Mouse (Mus musculus) MEL (cell line): ENCODE measurements at regions not wholly inside any gene's neighbourhood (a gene's known extent, or its start where the extent isn't known, plus 50 kb on each side); places are given as distances from the start of the nearest gene placed in this dataset.

Experiments used
- DNase-seq: peaks from one replicate; pipeline ENCODE4 v3.0.0; 2011; ENCODE audit warnings: low read depth, low spot score
- H3K27ac ChIP-seq: 2 replicates; pipeline ENCODE4 v1.5.1; 2012; ENCODE audit warnings: low read depth, mild to moderate bottlenecking, control low read depth, low read length, moderate library complexity; ENCODE audit not compliant: control insufficient read depth
- H3K27me3 ChIP-seq, 2 experiments: fragments of 150-350 bp in 1 of 2; sonication (generic) in 1 of 2; 2 replicates each; pipeline ENCODE4 v1.6.1; 2012; ENCODE audit warnings: low read length in 2 of 2, mild to moderate bottlenecking in 2 of 2, improper control_type of control experiment in 1 of 2, moderate library complexity in 1 of 2; ENCODE audit not compliant: insufficient read depth in 2 of 2, control insufficient read depth in 1 of 2
- H3K36me3 ChIP-seq, 2 experiments: 2 replicates each; pipeline ENCODE4 v1.6.1; 2012 to 2014; ENCODE audit warnings: low read length in 2 of 2, improper control_type of control experiment in 1 of 2, inconsistent platforms in 1 of 2, mild to moderate bottlenecking in 1 of 2; ENCODE audit not compliant: insufficient read depth in 2 of 2, control insufficient read depth in 1 of 2
- H3K4me1 ChIP-seq, 2 experiments: fragments of 150-350 bp in 1 of 2; sonication (generic) in 1 of 2; 2 replicates each; pipeline ENCODE4 v1.6.1; 2012; ENCODE audit warnings: low read length in 2 of 2, improper control_type of control experiment in 1 of 2, mild to moderate bottlenecking in 1 of 2; ENCODE audit not compliant: insufficient read depth in 2 of 2, control insufficient read depth in 1 of 2
- H3K4me3 ChIP-seq, 2 experiments: fragments of 150-350 bp in 1 of 2; sonication (generic) in 1 of 2; 2 replicates each; pipeline ENCODE4 v1.5.1; 2012; ENCODE audit warnings: low read depth in 2 of 2, low read length in 2 of 2, mild to moderate bottlenecking in 2 of 2, moderate library complexity in 2 of 2, control low read depth in 1 of 2, improper control_type of control experiment in 1 of 2; ENCODE audit not compliant: control insufficient read depth in 1 of 2, insufficient read depth in 1 of 2
- H3K79me2 ChIP-seq: 2 replicates; pipeline ENCODE4 v1.6.1; 2012; ENCODE audit warnings: mild to moderate bottlenecking, low read length, moderate library complexity; ENCODE audit not compliant: control insufficient read depth, poor library complexity, insufficient read depth
- H3K9ac ChIP-seq: 2 replicates; pipeline ENCODE4 v1.6.1; 2012; ENCODE audit warnings: low read depth, mild to moderate bottlenecking, control low read depth, low read length, moderate library complexity; ENCODE audit not compliant: control insufficient read depth, poor library complexity, severe bottlenecking
- H3K9me3 ChIP-seq: fragments of 150-350 bp; sonication (generic); replicated peaks from 2 replicates; pipeline ENCODE4 v1.6.1; 2012; ENCODE audit warnings: mild to moderate bottlenecking, low read length, improper control_type of control experiment, moderate library complexity; ENCODE audit not compliant: insufficient read depth
- BHLHE40 ChIP-seq: IDR thresholded peaks from 2 replicates; pipeline ENCODE4 v1.6.1; 2012; ENCODE audit warnings: low read depth, mild to moderate bottlenecking, inconsistent platforms, low read length, improper control_type of control experiment, borderline replicate concordance
- CTCF ChIP-seq, 3 experiments: IDR thresholded peaks in 2 of 3; conservative IDR thresholded peaks in 1 of 3; 2 replicates each; pipeline ENCODE4 v1.5.1; 2011 to 2012; ENCODE audit warnings: low read length in 3 of 3, low read depth in 2 of 3, mild to moderate bottlenecking in 2 of 3, improper control_type of control experiment in 1 of 3, inconsistent platforms in 1 of 3, mixed read lengths in 1 of 3, moderate library complexity in 1 of 3; ENCODE audit not compliant: control insufficient read depth in 1 of 3, insufficient read depth in 1 of 3, poor library complexity in 1 of 3, severe bottlenecking in 1 of 3
- ELF1 ChIP-seq: IDR thresholded peaks from 2 replicates; pipeline ENCODE4 v1.6.1; 2014; ENCODE audit warnings: low read depth, mild to moderate bottlenecking, inconsistent platforms, low read length, improper control_type of control experiment, moderate library complexity
- ETS1 ChIP-seq: IDR thresholded peaks from 2 replicates; pipeline ENCODE4 v1.6.1; 2012; ENCODE audit warnings: low read depth, mild to moderate bottlenecking, inconsistent platforms, low read length, improper control_type of control experiment, moderate library complexity
- GABPA ChIP-seq: IDR thresholded peaks from 2 replicates; pipeline ENCODE4 v1.6.1; 2012; ENCODE audit warnings: low read depth, mild to moderate bottlenecking, inconsistent platforms, low read length, improper control_type of control experiment, moderate library complexity
- GATA1 ChIP-seq: IDR thresholded peaks from 2 replicates; pipeline ENCODE4 v1.6.1; 2011; ENCODE audit warnings: low read depth, low read length, improper control_type of control experiment
- HCFC1 ChIP-seq: IDR thresholded peaks from 2 replicates; pipeline ENCODE4 v1.6.1; 2012; ENCODE audit warnings: low read depth, mild to moderate bottlenecking, inconsistent platforms, low read length, improper control_type of control experiment, moderate library complexity
- JUND ChIP-seq: IDR thresholded peaks from 2 replicates; pipeline ENCODE4 v1.6.1; 2011; ENCODE audit warnings: low read depth, mild to moderate bottlenecking, improper control_type of control experiment, low read length
- MAZ ChIP-seq: IDR thresholded peaks from 2 replicates; pipeline ENCODE4 v1.6.1; 2012; ENCODE audit warnings: low read depth, mild to moderate bottlenecking, inconsistent platforms, low read length, improper control_type of control experiment
- MEF2A ChIP-seq: IDR thresholded peaks from 2 replicates; pipeline ENCODE4 v1.6.1; 2014; ENCODE audit warnings: low read depth, mild to moderate bottlenecking, inconsistent platforms, low read length, improper control_type of control experiment; ENCODE audit not compliant: poor library complexity, insufficient replicate concordance, severe bottlenecking; ENCODE audit errors: extremely low read depth
- MYC ChIP-seq: IDR thresholded peaks from 2 replicates; pipeline ENCODE4 v1.6.1; 2011; ENCODE audit warnings: low read depth, mild to moderate bottlenecking, low read length, improper control_type of control experiment, moderate library complexity
- NELFE ChIP-seq: IDR thresholded peaks from 2 replicates; pipeline ENCODE4 v1.6.1; 2011; ENCODE audit warnings: low read depth, low read length, improper control_type of control experiment
- NRF1 ChIP-seq: IDR thresholded peaks from 2 replicates; pipeline ENCODE4 v1.6.1; 2014; ENCODE audit warnings: low read depth, mild to moderate bottlenecking, inconsistent platforms, low read length, improper control_type of control experiment, moderate library complexity; ENCODE audit not compliant: poor library complexity, insufficient read depth, severe bottlenecking
- POLR2A ChIP-seq, 2 experiments: IDR thresholded peaks; 2 replicates each; pipeline ENCODE4 v1.6.1; 2011 to 2012; ENCODE audit warnings: low read length in 2 of 2, mild to moderate bottlenecking in 2 of 2, control low read depth in 1 of 2, improper control_type of control experiment in 1 of 2, low read depth in 1 of 2, moderate library complexity in 1 of 2; ENCODE audit not compliant: control insufficient read depth in 1 of 2, insufficient read depth in 1 of 2, poor library complexity in 1 of 2
- POLR2AphosphoS2 ChIP-seq: IDR thresholded peaks from 2 replicates; pipeline ENCODE4 v1.6.1; 2011; ENCODE audit warnings: low read length, improper control_type of control experiment
- POLR2AphosphoS5 ChIP-seq: IDR thresholded peaks from 2 replicates; pipeline ENCODE4 v1.6.1; 2012; ENCODE audit warnings: low read depth, borderline replicate concordance, mild to moderate bottlenecking, inconsistent platforms, low read length, moderate library complexity, mixed read lengths
- SIN3A ChIP-seq: IDR thresholded peaks from 2 replicates; pipeline ENCODE4 v1.6.1; 2012; ENCODE audit warnings: low read length, improper control_type of control experiment, inconsistent platforms
- TAL1 ChIP-seq: IDR thresholded peaks from 2 replicates; pipeline ENCODE4 v1.6.1; 2012; ENCODE audit warnings: mild to moderate bottlenecking, inconsistent platforms, low read length, moderate library complexity, mixed read lengths
- TBP ChIP-seq: IDR thresholded peaks from 2 replicates; pipeline ENCODE4 v1.8.0; 2011; ENCODE audit warnings: low read depth, low read length, improper control_type of control experiment
- TCF12 ChIP-seq: IDR thresholded peaks from 2 replicates; pipeline ENCODE4 v1.6.1; 2014; ENCODE audit warnings: low read depth, mild to moderate bottlenecking, inconsistent platforms, low read length, improper control_type of control experiment, moderate library complexity
- UBTF ChIP-seq: IDR thresholded peaks from 2 replicates; pipeline ENCODE4 v1.6.1; 2012; ENCODE audit warnings: low read depth, mild to moderate bottlenecking, inconsistent platforms, low read length, improper control_type of control experiment, moderate library complexity, borderline replicate concordance; ENCODE audit not compliant: insufficient read depth
- ZNF384 ChIP-seq: IDR thresholded peaks from 2 replicates; pipeline ENCODE4 v1.6.1; 2012; ENCODE audit warnings: low read depth, mild to moderate bottlenecking, inconsistent platforms, low read length, improper control_type of control experiment

DNA sequence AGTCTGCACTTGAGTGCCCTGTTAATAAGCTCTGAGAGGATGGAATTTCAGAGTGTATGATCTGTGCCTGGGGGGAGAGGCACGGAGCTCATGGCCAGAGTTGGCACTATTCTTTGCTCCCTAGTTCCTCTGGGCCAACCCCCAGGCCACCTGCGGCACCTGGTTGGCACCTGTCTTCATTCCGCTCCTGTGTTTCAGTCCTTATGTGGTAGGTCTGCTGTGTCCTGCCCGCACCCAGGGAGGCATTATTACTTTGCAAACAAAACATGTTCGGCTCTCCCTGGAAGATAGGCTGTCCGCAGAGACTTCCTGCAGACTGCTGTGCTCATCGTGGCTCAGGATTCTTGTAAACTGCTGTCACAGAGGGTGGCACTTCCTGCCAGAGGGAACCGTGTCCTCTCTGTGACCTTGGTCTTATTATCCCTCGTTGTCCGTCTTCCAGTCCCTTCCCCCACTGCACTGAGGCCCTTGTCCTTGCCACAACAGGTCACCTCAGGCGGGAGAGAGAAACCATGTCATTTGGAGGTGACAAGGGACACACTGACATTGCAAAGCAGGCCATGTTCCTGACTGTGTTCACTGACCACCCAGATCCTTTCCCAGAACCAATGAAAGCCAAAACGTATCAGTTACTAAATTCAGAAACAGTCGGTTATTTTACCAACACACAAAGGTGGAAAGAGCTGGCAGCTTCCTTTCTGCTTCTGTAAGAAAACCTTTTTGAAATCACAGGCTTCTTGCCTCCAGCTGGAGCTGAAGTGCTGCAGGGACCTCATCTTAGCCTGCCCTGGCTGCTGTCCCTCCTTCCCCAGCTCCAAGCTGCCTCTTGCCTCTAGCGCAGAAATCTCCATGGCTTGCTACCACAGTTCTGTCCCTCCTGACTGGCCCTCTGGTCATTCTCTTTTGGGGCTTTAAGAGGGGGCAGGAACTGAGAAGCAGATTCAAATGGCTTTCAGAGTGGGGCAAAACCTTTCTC lies 777.0 kb upstream of the Car8 start:
- H3K9me3 ChIP-seq: no peaks in the 10 kb centered on the region
- H3K27me3 ChIP-seq: no peaks in the 10 kb centered on the region; a peak in 1 of 4 replicates
- no peaks in the 10 kb centered on the region for H3K79me2 ChIP-seq
- H3K36me3 ChIP-seq: no peaks in the 10 kb centered on the region
- no peak for DNase-seq
- no peak overlapping the region for H3K9ac ChIP-seq
- H3K27ac ChIP-seq: no peak overlapping the region
- no peaks in the 10 kb centered on the region for H3K4me1 ChIP-seq
- H3K4me3 ChIP-seq: no peak overlapping the region
- no peak for TF ChIP-seq ETS1
- TF ChIP-seq NRF1: no peak
- no peak for TF ChIP-seq GABPA
- TF ChIP-seq HCFC1: no peak
- TF ChIP-seq TBP: no peak
- no peak for TF ChIP-seq ELF1
- no peak for TF ChIP-seq MAZ
- TF ChIP-seq POLR2AphosphoS5: no peak
- TF ChIP-seq CTCF (IDR thresholded peaks at IDR 0.05 in 2 of 3, conservative IDR thresholded peaks at IDR 0.05 in 1 of 3; ENCODE audit: control insufficient read depth in 1 of 3, insufficient read depth in 1 of 3, low read depth in 2 of 3, low read length in 3 of 3, poor library complexity in 1 of 3, severe bottlenecking in 1 of 3): no peak
- no peak for TF ChIP-seq MEF2A
- no peak for TF ChIP-seq TAL1
- TF ChIP-seq TCF12: no peak
- no peak for TF ChIP-seq JUND
- TF ChIP-seq, all 39 proteins: peak for 0

- TF ChIP-seq MYC: no peak
- TF ChIP-seq POLR2A (IDR thresholded peaks at IDR 0.05; ENCODE audit: control insufficient read depth in 1 of 2, insufficient read depth in 1 of 2, low read depth in 1 of 2, low read length in 2 of 2, poor library complexity in 1 of 2): no peak
- no peak for TF ChIP-seq BHLHE40
- TF ChIP-seq TCF12: no peak
- TF ChIP-seq NELFE: no peak
- no peak for TF ChIP-seq SIN3A
- TF ChIP-seq POLR2AphosphoS5: no peak
- TF ChIP-seq POLR2AphosphoS2: no peak
- no peak for TF ChIP-seq ZNF384
- no peak for TF ChIP-seq NRF1
- no peak for TF ChIP-seq ETS1
- TF ChIP-seq UBTF: no peak
- TF ChIP-seq GATA1: no peak
- TF ChIP-seq MAZ: no peak
- H3K36me3 ChIP-seq: no peaks in the 10 kb centered on the region
- no peaks in the 10 kb centered on the region for H3K4me1 ChIP-seq
- H3K27ac ChIP-seq: no peak overlapping the region
- H3K9ac ChIP-seq: no peak overlapping the region
- H3K9me3 ChIP-seq: no peaks in the 10 kb centered on the region
- DNase-seq: no peak
- H3K4me3 ChIP-seq: no peak overlapping the region
- H3K79me2 ChIP-seq: no peaks in the 10 kb centered on the region
- H3K27me3 ChIP-seq: no peaks in the 10 kb centered on the region; a peak in 1 of 4 replicates
Observed at GRCm38 (mm10) chr4:9014986-9015385, 776.1 kb upstream of the Car8 start.
